Mouse (Mus musculus) E14TG2a.4 (cell line): ENCODE data around the gene Slain2.

Source experiments
- CTCF ChIP-seq: conservative IDR thresholded peaks from 2 replicates; pipeline ENCODE4 v1.5.1; 2014; ENCODE audit warnings: low read length
- NANOG ChIP-seq: IDR thresholded peaks from 2 replicates; pipeline ENCODE4 v1.6.1; 2014; ENCODE audit warnings: borderline replicate concordance, low read length, mixed read lengths

DNA sequence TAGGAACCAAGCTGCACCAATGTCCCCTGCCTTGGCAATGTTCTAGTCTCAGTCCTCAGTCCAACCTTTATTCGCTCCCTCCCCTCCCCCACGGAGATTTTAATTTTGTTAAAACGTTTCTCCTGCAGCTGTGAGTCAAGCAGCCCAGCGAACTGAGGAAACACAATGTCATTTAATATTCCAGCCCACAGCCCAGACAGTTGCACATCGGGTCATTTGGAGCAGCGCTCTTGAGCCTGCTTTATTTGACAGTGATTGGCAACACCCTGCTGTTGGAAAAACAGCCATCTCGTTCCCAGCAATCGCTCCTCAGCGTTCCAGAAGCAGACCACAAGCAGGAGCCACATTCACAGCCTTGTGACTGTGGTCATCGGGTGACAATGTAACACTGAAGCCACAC is 81.3 kb downstream of the Slain2 start:
- no peak for TF ChIP-seq CTCF
- no peak for TF ChIP-seq NANOG
